Mouse (Mus musculus) kidney, postnatal 0 days (tissue): ENCODE measurements around the gene Klhdc10. TPM values are rescaled to one million over a fixed set of nuclear protein-coding genes. Genes with fewer than 3 reads are reported as not detected.

Experiments
- ATAC-seq: fragments of 200-750 bp; cut with Nextera tagmentation; replicated peaks from 2 replicates; pipeline ENCODE4 v1.8.0; 2017; ENCODE audit warnings: low read depth, moderate number of reproducible peaks, moderate TSS enrichment, moderate library complexity; ENCODE audit not compliant: low FRiP score
- DNase-seq: peaks from one replicate; pipeline ENCODE4 v3.0.0-alpha.2; 2016; ENCODE audit warnings: low spot score
- H3K27ac ChIP-seq: fragments of 300-500 bp; sonication (generic); 2 replicates; pipeline ENCODE4 v1.5.1; 2014; ENCODE audit warnings: mild to moderate bottlenecking
- H3K27me3 ChIP-seq: fragments of 300-500 bp; sonication (generic); 2 replicates; pipeline ENCODE4 v1.6.1; 2014; ENCODE audit warnings: low read length, mixed read lengths; ENCODE audit not compliant: insufficient read depth
- H3K36me3 ChIP-seq: fragments of 300-500 bp; sonication (generic); 2 replicates; pipeline ENCODE4 v1.6.1; 2014; ENCODE audit warnings: low read length, mixed read lengths; ENCODE audit not compliant: insufficient read depth
- H3K4me1 ChIP-seq: fragments of 300-500 bp; sonication (generic); replicated peaks from 2 replicates; pipeline ENCODE4 v1.6.1; 2014; ENCODE audit warnings: antibody characterized with exemption, low read length, mixed read lengths; ENCODE audit not compliant: insufficient read depth
- H3K4me2 ChIP-seq: fragments of 300-500 bp; sonication (generic); 2 replicates; pipeline ENCODE4 v1.6.1; 2014; ENCODE audit warnings: mild to moderate bottlenecking, low read length, moderate library complexity, mixed read lengths
- H3K4me3 ChIP-seq: fragments of 300-500 bp; sonication (generic); replicated peaks from 2 replicates; pipeline ENCODE4 v1.5.1; 2014; ENCODE audit warnings: low read depth, low read length
- H3K9ac ChIP-seq: fragments of 300-500 bp; sonication (generic); 2 replicates; pipeline ENCODE4 v1.6.1; 2014; ENCODE audit warnings: low read depth, low read length
- H3K9me3 ChIP-seq: fragments of 300-500 bp; sonication (generic); replicated peaks from 2 replicates; pipeline ENCODE4 v1.6.1; 2016; ENCODE audit warnings: low read length, inconsistent platforms, mixed read lengths
- CTCF ChIP-seq: IDR thresholded peaks from 2 replicates; pipeline ENCODE4 v1.5.1; 2016; ENCODE audit warnings: antibody characterized with exemption, low read depth, mild to moderate bottlenecking, moderate library complexity
- WGBS: fragments of 180-500 bp; shearing (Covaris S2); extraction: QIAGEN DNeasy Blood & Tissue Kit; methylation state at CpG from one replicate; pipeline ENCODE4 v1.1.7; 2014; 5-methylcytosine and 5-hydroxymethylcytosine counted together
- polyA plus RNA-seq: library from polyadenylated mRNA; unstranded; fragments of >200 nt; fragmentation: Nextera tagmentation; extraction: Ambion mirVana; gene quantifications from 2 replicates; pipeline ENCODE4 v1.2.1, GENCODE M21; 2015

Gene Klhdc10
- polyA plus RNA-seq, 1 experiment from 2014 or later, result 18.2 TPM

- 0 out of 2 replicates have a peak overlapping the region, but pooled peaks have one; percentile 4 for H3K4me3 ChIP-seq
- H3K9ac ChIP-seq, result peak overlapping the region; percentile 42; the same call in 1 of the 2 replicates
- no peaks in the 10 kb centered on the region for H3K9me3 ChIP-seq
- peak overlapping the region; percentile 61 for H3K4me2 ChIP-seq
- TF ChIP-seq CTCF, result no peak
- DNase-seq (peak; percentile 98), ATAC-seq (peak; percentile 92)
- H3K36me3 ChIP-seq, result no peaks in the 10 kb centered on the region
- H3K27me3 ChIP-seq, result no peaks in the 10 kb centered on the region
- peaks cover 24% of the 10 kb centered on the region; the same call in 1 of the 2 replicates for H3K4me1 ChIP-seq
- 10% methylated on average over 19 of the region's 19 CpGs for WGBS
- H3K27ac ChIP-seq, result peak overlapping the region; percentile 84
Measured at GRCm38 (mm10) chr6:30460750-30461446, 59.2 kb downstream of the Klhdc10 start.

GRCm38 (mm10) chr6:30461755-30462344, 60.2 kb downstream of the Klhdc10 start:
- no peaks in the 10 kb centered on the region for H3K27me3 ChIP-seq
- no peak for DNase-seq
- H3K9me3 ChIP-seq, result no peaks in the 10 kb centered on the region
- H3K4me2 ChIP-seq, result no peak overlapping the region
- H3K4me3 ChIP-seq, result no peak overlapping the region
- no peak for ATAC-seq
- H3K27ac ChIP-seq, result peak overlapping the region; percentile 84
- H3K9ac ChIP-seq, result no peak overlapping the region
- TF ChIP-seq CTCF, result no peak
- peaks cover 24% of the 10 kb centered on the region; the same call in 1 of the 2 replicates for H3K4me1 ChIP-seq
- H3K36me3 ChIP-seq, result no peaks in the 10 kb centered on the region
- WGBS, result 89% methylated on average over 10 of the region's 13 CpGs

DNA sequence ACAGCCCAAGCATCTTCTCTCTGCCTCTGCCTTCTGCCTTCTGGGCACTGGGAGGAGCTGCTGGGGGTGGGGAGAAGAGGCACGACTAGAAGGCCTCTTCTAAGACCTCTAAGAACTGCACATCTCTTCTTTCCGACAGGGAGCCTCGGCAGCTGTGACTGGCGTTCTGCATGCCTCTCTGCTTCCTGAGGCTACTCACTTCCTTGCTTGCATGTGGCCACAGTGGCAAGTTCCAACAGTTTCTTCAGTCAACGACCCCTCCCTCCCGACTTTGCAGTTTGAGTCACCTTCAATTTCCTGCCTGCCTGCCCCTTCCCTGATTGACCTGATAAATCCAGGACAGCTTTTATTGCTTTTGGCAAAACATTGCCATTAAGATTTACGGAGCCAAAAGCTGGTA, 61.2 kb downstream of the Klhdc10 start:
- WGBS, result 9% methylated on average over 7 of the region's 7 CpGs
- peak; percentile 60 for DNase-seq

GRCm38 (mm10) chr6:30465586-30465985, 63.9 kb downstream of the Klhdc10 start:
- TF ChIP-seq CTCF, result no peak
- peaks cover 28% of the 10 kb centered on the region; the same call in 1 of the 2 replicates for H3K4me1 ChIP-seq
- DNase-seq, result no peak
- ATAC-seq, result no peak
- no peaks in the 10 kb centered on the region for H3K27me3 ChIP-seq
- no peak overlapping the region for H3K4me3 ChIP-seq
- H3K9me3 ChIP-seq, result no peaks in the 10 kb centered on the region
- H3K4me2 ChIP-seq, result no peak overlapping the region
- WGBS, result 75% methylated on average over 11 of the region's 11 CpGs
- H3K36me3 ChIP-seq, result no peaks in the 10 kb centered on the region
- no peak overlapping the region for H3K27ac ChIP-seq
- no peak overlapping the region for H3K9ac ChIP-seq

More for the DNA sequence above, 61.2 kb downstream of the Klhdc10 start:
- Histone ChIP-seq H3K4me3 (no peak overlapping the region), H3K9me3 (no peaks in the 10 kb centered on the region), H3K4me1 (peaks cover 24% of the 10 kb centered on the region; the same call in 1 of the 2 replicates), H3K4me2 (no peak overlapping the region), H3K27ac (peak overlapping the region; percentile 48; the same call in 1 of the 2 replicates), H3K27me3 (no peaks in the 10 kb centered on the region), H3K36me3 (no peaks in the 10 kb centered on the region), H3K9ac (no peak overlapping the region)
- TF ChIP-seq CTCF, result 0 out of 2 replicates have a peak, but pooled peaks have one; percentile 15
- no peak for ATAC-seq

DNA sequence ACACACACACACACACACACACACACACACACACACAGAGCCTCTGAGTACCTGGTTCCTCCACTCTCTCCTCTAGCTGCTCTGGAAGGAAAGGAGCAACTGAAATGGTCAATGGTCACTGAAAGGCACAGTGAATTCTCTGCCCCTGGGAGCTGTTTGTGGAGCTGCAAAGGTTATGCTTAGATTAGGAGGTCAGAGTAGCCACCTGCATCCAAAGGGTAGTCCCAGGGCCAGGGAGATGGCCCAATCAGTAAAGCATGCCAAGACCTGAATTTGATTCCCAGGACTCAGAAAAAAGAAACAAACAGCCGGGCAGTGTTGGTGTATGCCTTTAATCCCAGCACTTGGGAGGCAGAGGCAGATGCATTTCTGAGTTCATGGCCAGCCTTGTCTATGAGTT, 66.4 kb downstream of the Klhdc10 start:
- DNase-seq, result no peak
- H3K4me2 ChIP-seq, result no peak overlapping the region
- H3K27me3 ChIP-seq, result no peaks in the 10 kb centered on the region
- no peak overlapping the region for H3K9ac ChIP-seq
- WGBS, result 66% methylated on average over 1 of the region's 1 CpGs
- ATAC-seq, result no peak
- no peaks in the 10 kb centered on the region for H3K9me3 ChIP-seq
- H3K27ac ChIP-seq, result no peak overlapping the region
- H3K4me1 ChIP-seq, result 0 out of 2 replicates have a peak, but pooled peaks cover 11% of the 10 kb centered on the region
- no peak for TF ChIP-seq CTCF
- H3K4me3 ChIP-seq, result no peak overlapping the region
- no peaks in the 10 kb centered on the region for H3K36me3 ChIP-seq

GRCm38 (mm10) chr6:30468684-30469083, 67.0 kb downstream of the Klhdc10 start:
- no peaks in the 10 kb centered on the region for H3K36me3 ChIP-seq
- ATAC-seq (0 out of 2 replicates have a peak, but pooled peaks have one; percentile 26), DNase-seq (peak; percentile 85)
- H3K9ac ChIP-seq, result no peak overlapping the region
- H3K4me2 ChIP-seq, result peak overlapping the region; percentile 32; the same call in 1 of the 2 replicates
- 48% methylated on average over 12 of the region's 12 CpGs for WGBS
- H3K27ac ChIP-seq, result peak overlapping the region; percentile 44; the same call in 1 of the 2 replicates
- H3K4me3 ChIP-seq, result no peak overlapping the region
- H3K27me3 ChIP-seq, result no peaks in the 10 kb centered on the region
- 0 out of 2 replicates have a peak, but pooled peaks cover 11% of the 10 kb centered on the region for H3K4me1 ChIP-seq
- peak; percentile 75 for TF ChIP-seq CTCF
- H3K9me3 ChIP-seq, result no peaks in the 10 kb centered on the region
